Mouse (Mus musculus): ENCODE measurements at regions not wholly inside any gene's neighbourhood (a gene's known extent, or its start where the extent isn't known, plus 50 kb on each side); places are given as distances from the start of the nearest gene placed in this dataset.

DNA sequence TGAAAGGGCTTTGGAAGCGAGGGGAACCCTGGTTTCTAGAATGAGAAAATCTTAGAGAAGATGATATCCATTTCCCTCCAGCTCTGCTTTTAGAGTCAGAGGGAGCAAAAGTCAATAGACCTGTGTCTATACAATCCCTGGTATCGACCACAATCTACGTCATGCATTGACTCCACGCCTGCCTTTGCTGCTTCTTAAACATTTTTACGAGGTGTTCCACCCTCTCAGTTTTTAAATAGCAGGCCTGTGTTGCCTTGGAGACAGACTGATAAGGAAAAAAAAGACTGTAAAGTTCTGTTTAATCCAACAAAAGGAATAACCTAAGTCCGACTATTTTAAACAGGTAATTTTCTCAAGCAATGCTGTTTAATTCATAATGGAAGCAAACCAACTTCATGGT, 408.0 kb downstream of the Plk2 start:
- H3K4me3 ChIP-seq (ENCODE audit: insufficient read depth, low read length): no peak overlapping the region
- peaks cover 8% of the 10 kb centered on the region for H3K4me1 ChIP-seq (ENCODE audit: control insufficient read depth, insufficient read depth, low read length)
- no peak overlapping the region for H3K27ac ChIP-seq (ENCODE audit: insufficient read depth, low read depth, low read length)
- no peak for TF ChIP-seq POLR2A (IDR thresholded peaks at IDR 0.05; ENCODE audit: borderline replicate concordance, low read depth, low read length)
- no peak for TF ChIP-seq CTCF (IDR thresholded peaks at IDR 0.05; ENCODE audit: low read depth, low read length)

DNA sequence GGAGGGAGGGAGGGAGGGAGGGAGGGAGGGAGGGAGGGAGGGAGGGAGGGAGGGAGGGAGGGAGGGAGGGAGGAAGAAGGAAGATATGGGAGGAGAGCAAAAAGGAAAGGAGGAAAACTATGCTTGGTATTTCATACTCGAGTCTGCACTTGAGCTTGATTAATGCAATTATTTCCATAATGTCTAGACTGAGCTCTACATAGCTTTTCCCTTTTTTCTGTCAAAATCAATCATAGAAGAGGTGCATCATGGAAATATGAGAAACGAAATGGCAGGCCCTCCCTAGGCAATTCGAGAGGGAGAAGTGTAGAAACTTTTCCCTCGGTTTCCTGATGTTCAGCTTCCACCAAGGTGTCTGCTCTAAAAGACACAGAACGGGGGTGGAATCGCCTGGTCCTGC, 417.6 kb downstream of the Plk2 start:
- Histone ChIP-seq H3K4me1 (ENCODE audit: control insufficient read depth, insufficient read depth, low read length) (peaks cover 9% of the 10 kb centered on the region), H3K4me3 (ENCODE audit: insufficient read depth, low read length) (no peak overlapping the region)
- no peak for TF ChIP-seq CTCF (IDR thresholded peaks at IDR 0.05; ENCODE audit: low read depth, low read length)

DNA sequence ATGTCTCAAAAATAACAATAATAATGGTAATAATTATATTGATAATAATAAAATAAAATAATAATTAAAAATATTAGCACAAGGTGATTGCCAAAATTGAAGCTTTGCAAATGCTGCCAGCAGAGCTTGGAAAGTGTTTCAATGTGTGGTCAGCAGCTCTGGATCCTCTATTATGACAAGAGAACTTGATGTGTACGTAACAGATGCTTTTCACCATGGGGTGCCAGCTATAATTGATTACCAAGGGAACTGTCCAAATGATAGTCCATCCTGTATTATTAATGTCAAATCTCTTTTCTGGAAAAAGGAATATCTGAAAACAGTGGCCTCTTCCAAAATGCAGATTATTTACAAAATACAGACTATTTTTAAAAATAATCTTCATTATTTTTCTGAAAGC, 419.2 kb downstream of the Plk2 start:
- TF ChIP-seq CTCF (IDR thresholded peaks at IDR 0.05; ENCODE audit: low read depth, low read length): no peak
- TF ChIP-seq POLR2A (IDR thresholded peaks at IDR 0.05; ENCODE audit: borderline replicate concordance, low read depth, low read length): no peak
- H3K4me1 ChIP-seq (ENCODE audit: control insufficient read depth, insufficient read depth, low read length): peaks cover 9% of the 10 kb centered on the region
- H3K4me3 ChIP-seq (ENCODE audit: insufficient read depth, low read length): no peak overlapping the region
- no peak overlapping the region for H3K27ac ChIP-seq (ENCODE audit: insufficient read depth, low read depth, low read length)

More for the DNA sequence above, 417.6 kb downstream of the Plk2 start:
- no peak overlapping the region for H3K27ac ChIP-seq (ENCODE audit: insufficient read depth, low read depth, low read length)

DNA sequence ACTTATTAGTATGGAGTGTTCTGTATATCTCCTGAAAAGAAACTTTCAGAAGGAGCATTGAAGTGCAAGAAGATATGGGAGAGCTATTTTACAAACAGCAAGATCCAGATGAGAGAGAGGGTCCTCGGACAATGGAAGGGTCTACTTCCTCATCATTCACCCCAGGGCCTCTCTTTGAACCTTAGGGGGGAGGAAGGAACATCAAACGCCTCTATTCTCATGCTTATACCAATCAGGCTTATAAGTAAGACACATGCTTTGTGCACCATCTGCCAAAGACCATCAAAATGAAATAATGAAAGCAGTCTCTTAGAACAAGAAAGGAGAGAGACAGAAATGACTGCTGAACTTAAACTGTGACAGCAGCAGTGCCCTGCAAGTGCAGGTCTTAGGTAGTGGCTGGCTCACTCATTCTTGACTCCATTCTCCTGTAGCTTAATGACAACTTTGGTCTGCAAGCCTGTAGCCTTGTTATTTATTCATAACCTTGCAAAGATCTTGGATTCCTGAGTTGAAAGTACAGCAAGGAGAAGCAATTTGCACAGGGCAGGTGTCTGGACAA, 424.5 kb downstream of the Plk2 start:
- Histone ChIP-seq H3K27ac (ENCODE audit: insufficient read depth, low read depth, low read length) (no peak overlapping the region), H3K4me3 (ENCODE audit: insufficient read depth, low read length) (no peak overlapping the region), H3K4me1 (ENCODE audit: control insufficient read depth, insufficient read depth, low read length) (peaks cover 4% of the 10 kb centered on the region)
- no peak for TF ChIP-seq POLR2A (IDR thresholded peaks at IDR 0.05; ENCODE audit: borderline replicate concordance, low read depth, low read length)
- no peak for TF ChIP-seq CTCF (IDR thresholded peaks at IDR 0.05; ENCODE audit: low read depth, low read length)

DNA sequence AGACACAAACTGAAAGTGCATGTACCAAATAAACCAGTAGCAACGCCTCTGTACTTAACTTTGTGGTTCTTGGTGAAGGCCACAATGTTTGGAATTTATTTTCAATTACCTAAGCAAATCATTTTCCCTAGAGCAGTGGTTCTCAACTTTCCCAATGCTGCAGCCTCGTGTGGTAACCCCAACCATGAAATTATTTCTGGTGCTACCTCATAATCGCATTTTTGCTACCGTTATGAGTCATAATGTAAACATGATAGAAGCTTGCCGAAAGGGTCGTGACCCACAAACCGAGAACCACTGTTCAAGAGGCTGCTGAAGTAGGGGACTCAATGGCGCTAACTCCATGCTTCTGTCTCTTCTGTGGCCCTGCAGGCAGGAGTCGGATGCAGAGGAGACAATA, 429.9 kb upstream of the Actbl2 start:
- Histone ChIP-seq H3K4me3 (ENCODE audit: insufficient read depth, low read length) (no peak overlapping the region), H3K27ac (ENCODE audit: insufficient read depth, low read depth, low read length) (no peak overlapping the region), H3K4me1 (ENCODE audit: control insufficient read depth, insufficient read depth, low read length) (no peaks in the 10 kb centered on the region)
- TF ChIP-seq CTCF (IDR thresholded peaks at IDR 0.05; ENCODE audit: low read depth, low read length) (no peak), POLR2A (IDR thresholded peaks at IDR 0.05; ENCODE audit: borderline replicate concordance, low read depth, low read length) (no peak)

DNA sequence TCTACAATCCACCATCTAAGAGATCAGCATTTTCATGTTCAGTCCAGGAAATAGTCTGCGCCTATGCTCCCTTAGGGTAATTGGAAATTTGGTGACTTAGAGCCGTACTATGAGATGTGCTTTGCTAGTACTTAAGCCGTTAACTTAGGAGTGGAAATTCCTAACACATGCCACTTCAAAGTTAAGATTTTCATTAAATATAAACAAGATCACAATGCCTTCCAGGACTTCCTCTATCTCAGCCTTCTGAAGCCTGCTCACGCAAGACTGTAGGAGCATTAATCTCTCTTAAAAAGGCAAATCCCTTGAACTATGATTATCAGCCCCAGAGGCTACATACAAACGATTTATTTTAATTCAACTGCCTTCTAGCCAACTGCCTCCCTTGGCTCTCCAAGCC, 422.4 kb upstream of the Actbl2 start:
- Histone ChIP-seq H3K4me1 (ENCODE audit: control insufficient read depth, insufficient read depth, low read length) (no peaks in the 10 kb centered on the region), H3K27ac (ENCODE audit: insufficient read depth, low read depth, low read length) (no peak overlapping the region), H3K4me3 (ENCODE audit: insufficient read depth, low read length) (no peak overlapping the region)
- TF ChIP-seq CTCF (IDR thresholded peaks at IDR 0.05; ENCODE audit: low read depth, low read length) (no peak), POLR2A (IDR thresholded peaks at IDR 0.05; ENCODE audit: borderline replicate concordance, low read depth, low read length) (no peak)

DNA sequence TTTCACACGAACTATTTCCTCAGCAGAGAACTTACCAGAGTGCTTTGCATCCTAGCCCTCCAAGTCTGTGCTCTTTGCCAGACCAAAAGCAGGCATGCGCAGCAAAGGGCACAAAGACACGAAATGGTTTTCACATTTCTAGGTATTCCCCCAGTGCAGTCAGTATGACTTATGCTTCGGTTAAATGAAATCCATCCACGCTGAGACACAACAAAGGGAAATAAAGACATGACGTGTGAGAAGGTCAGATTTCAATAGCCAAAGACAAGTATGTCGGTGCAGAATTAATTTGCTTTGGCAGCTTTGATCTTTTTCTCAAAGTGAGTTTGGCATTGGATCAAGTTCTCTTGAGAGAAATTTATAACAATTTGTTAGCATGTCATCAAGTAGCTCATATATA, 417.9 kb upstream of the Actbl2 start:
- H3K4me1 ChIP-seq (ENCODE audit: control insufficient read depth, insufficient read depth, low read length): 0 out of 2 replicates have a peak, but pooled peaks cover 2% of the 10 kb centered on the region
- H3K27ac ChIP-seq (ENCODE audit: insufficient read depth, low read depth, low read length): no peak overlapping the region
- H3K4me3 ChIP-seq (ENCODE audit: insufficient read depth, low read length): no peak overlapping the region
- TF ChIP-seq POLR2A (IDR thresholded peaks at IDR 0.05; ENCODE audit: borderline replicate concordance, low read depth, low read length) (no peak), CTCF (IDR thresholded peaks at IDR 0.05; ENCODE audit: low read depth, low read length) (no peak)

DNA sequence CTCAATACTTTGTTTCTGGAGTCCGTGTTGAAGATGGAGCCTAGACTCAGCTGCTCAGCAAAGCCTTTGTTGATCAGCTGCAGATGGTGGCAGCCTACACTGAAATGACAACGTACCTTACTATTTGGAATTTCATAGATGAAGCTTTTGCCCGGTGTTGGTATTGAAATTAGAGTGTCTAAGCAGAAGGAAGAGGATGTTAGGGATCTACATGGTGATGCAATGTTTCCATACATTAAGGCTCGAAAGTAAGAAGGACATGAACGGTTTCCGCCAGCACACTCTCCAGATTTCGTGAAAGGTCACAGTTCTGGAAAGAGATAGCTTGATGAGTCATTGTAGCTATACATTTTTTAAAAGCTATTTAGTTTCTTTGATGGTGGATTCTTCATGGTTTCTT, 412.9 kb upstream of the Actbl2 start:
- TF ChIP-seq CTCF (IDR thresholded peaks at IDR 0.05; ENCODE audit: low read depth, low read length) (no peak), POLR2A (IDR thresholded peaks at IDR 0.05; ENCODE audit: borderline replicate concordance, low read depth, low read length) (no peak)
- no peak overlapping the region for H3K27ac ChIP-seq (ENCODE audit: insufficient read depth, low read depth, low read length)
- H3K4me1 ChIP-seq (ENCODE audit: control insufficient read depth, insufficient read depth, low read length): 0 out of 2 replicates have a peak, but pooled peaks cover 3% of the 10 kb centered on the region
- no peak overlapping the region for H3K4me3 ChIP-seq (ENCODE audit: insufficient read depth, low read length)

DNA sequence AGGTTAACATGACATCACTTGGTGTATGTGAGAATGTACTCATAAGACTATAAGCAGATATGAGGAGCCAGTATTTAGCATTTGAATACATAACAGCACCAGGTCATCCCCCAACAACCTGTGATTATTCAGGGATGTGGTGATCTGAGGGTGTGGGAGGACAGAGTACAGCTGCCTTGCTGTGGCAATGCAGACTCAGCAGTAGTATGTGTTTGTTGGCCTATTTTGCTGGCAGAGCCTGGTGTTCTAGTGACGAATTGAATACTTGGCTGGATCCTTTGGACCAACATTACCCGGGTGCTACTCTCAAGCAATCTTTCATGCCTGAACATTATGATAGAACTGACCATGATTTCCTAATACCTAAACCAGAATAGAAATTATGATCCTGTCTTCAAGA, 409.1 kb upstream of the Actbl2 start:
- no peak for TF ChIP-seq CTCF (IDR thresholded peaks at IDR 0.05; ENCODE audit: low read depth, low read length)
- TF ChIP-seq POLR2A (IDR thresholded peaks at IDR 0.05; ENCODE audit: borderline replicate concordance, low read depth, low read length): no peak
- Histone ChIP-seq H3K4me3 (ENCODE audit: insufficient read depth, low read length) (no peak overlapping the region), H3K4me1 (ENCODE audit: control insufficient read depth, insufficient read depth, low read length) (0 out of 2 replicates have a peak, but pooled peaks cover 3% of the 10 kb centered on the region), H3K27ac (ENCODE audit: insufficient read depth, low read depth, low read length) (no peak overlapping the region)

DNA sequence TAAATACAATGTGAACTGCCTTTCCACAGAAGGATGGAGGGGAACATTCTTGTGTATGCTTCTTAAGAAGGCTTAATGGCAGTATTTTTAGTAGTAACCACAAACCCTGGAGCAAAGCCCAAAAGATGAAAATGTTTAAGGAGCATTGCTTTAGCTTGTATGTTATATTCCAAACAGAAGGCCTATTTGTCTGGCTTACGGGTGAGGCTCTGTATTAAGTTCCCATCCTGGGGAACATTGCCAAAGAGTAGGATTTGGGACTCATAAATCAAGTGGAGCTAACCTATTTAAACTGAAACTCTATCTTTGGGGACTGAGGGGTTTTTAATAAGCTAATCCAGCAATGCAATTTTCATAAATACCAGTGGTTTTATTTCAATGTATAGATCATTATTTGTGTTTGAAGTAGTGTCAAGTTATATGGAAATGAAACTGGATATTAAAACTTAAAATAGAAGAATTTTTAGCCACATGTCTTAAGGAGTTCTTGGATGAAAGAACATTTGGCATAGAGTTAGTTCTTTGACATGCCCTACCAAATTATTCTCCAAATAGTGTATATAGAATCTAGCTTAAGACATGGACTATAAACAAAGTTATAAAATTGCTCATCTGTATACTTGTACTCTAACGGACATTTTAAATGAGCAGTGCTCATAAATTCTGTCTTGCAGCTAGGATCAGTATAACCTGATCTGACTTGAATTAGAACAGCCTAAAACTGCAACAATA, 401.7 kb upstream of the Actbl2 start:
- Histone ChIP-seq H3K4me3 (ENCODE audit: insufficient read depth, low read length) (no peak overlapping the region), H3K27ac (ENCODE audit: insufficient read depth, low read depth, low read length) (no peak overlapping the region), H3K4me1 (ENCODE audit: control insufficient read depth, insufficient read depth, low read length) (peaks cover 4% of the 10 kb centered on the region)
- TF ChIP-seq CTCF (IDR thresholded peaks at IDR 0.05; ENCODE audit: low read depth, low read length): no peak
- TF ChIP-seq POLR2A (IDR thresholded peaks at IDR 0.05; ENCODE audit: borderline replicate concordance, low read depth, low read length): no peak
